Mouse (Mus musculus): Measurements from ENCODE around the gene Adat1. TPM values are rescaled to one million over a fixed set of nuclear protein-coding genes. Genes with fewer than 3 reads are reported as not detected.

Adat1 gene
- polyA plus RNA-seq (2016; fragmentation: Nextera tagmentation; extraction: Ambion mirVana) = 9.9 and 11.1 TPM in 2 replicates

- Histone ChIP-seq H3K27me3 (replicated peaks) (no peaks in the 10 kb centered on the region), H3K4me3 (peak within 1 kb of the TSS; percentile 75), H3K4me1 (peaks cover 8% of the 10 kb centered on the region; the same call in 1 of the 2 replicates), H3K9me3 (no peaks in the 10 kb centered on the region), H3K27ac (no peak within 1 kb of the TSS), H3K4me2 (replicated peaks) (peak within 1 kb of the TSS; percentile 75), H3K36me3 (peaks cover 50% of the 10 kb centered on the region), H3K9ac (peak within 1 kb of the TSS; percentile 72)
- 5% methylated on average over 33 of the region's 33 CpGs for WGBS
- ATAC-seq (ENCODE audit: low FRiP score, low read depth) = peak; percentile 95
Observed at GRCm38 (mm10) chr8:111992013-111992702, at the start of gene Adat1. TSS of gene Adat1 (minus strand) at chr8:111992302.

- no peaks in the 10 kb centered on the region for H3K36me3 ChIP-seq
- WGBS = 84% methylated on average over 18 of the region's 18 CpGs
Observed at GRCm38 (mm10) chr8:112037521-112037920, 45.4 kb upstream of the Adat1 start.

DNA sequence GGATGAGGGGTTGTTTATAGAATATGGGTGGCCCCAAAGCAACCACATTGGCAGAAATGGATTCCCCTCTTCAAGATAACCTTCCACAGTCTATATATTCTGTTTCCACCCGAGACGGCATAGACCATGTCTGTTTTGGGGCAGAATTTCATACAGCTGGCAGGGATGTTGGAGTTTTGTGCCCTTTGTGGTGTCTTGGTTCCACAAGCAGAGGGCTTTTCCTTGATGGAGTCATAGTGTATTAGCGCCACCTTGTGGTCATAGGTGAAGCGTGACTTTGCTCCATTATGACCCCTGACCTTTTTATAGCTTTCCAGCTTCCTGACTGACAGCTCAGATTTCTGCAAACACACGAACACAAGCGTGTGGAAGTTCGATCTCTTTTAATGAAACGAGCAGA, 42.5 kb upstream of the Adat1 start:
- Histone ChIP-seq H3K9me3 (no peaks in the 10 kb centered on the region), H3K27ac (no peak overlapping the region), H3K4me2 (replicated peaks) (no peak overlapping the region), H3K4me3 (no peak overlapping the region), H3K36me3 (no peaks in the 10 kb centered on the region), H3K4me1 (no peaks in the 10 kb centered on the region), H3K9ac (no peak overlapping the region), H3K27me3 (replicated peaks) (no peaks in the 10 kb centered on the region)
- 18% methylated on average over 8 of the region's 8 CpGs for WGBS
- 0 out of 2 replicates have a peak, but pooled peaks have one; percentile 21 for ATAC-seq (ENCODE audit: low FRiP score, low read depth)

More at GRCm38 (mm10) chr8:112037521-112037920, 45.4 kb upstream of the Adat1 start:
- Histone ChIP-seq H3K4me2 (replicated peaks) (no peak overlapping the region), H3K4me1 (no peaks in the 10 kb centered on the region), H3K9ac (no peak overlapping the region), H3K27ac (no peak overlapping the region), H3K4me3 (no peak overlapping the region), H3K27me3 (replicated peaks) (no peaks in the 10 kb centered on the region), H3K9me3 (no peaks in the 10 kb centered on the region)
- ATAC-seq (ENCODE audit: low FRiP score, low read depth) = no peak

DNA sequence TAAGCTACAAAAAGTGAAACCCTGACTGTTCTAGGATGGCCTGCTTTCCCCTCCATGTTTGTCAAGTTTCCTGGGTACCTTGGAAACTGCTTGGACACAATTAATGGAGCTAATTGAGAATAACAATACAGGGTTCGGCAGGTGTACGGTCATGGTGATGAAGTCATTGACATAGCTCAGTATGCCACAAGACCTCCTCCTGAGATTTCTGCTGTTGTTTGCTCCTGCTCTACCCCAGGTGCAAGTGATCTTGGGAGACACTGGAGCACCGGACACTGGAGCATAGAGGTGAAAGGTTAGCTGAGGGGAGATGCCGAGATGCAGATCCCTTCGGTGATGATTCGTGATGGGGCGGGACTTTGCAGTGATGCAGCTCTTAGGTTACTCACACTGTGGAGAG, 41.0 kb upstream of the Adat1 start:
- no peak overlapping the region for H3K27ac ChIP-seq
- no peaks in the 10 kb centered on the region for H3K9me3 ChIP-seq
- H3K36me3 ChIP-seq = no peaks in the 10 kb centered on the region
- no peak for ATAC-seq (ENCODE audit: low FRiP score, low read depth)
- H3K27me3 ChIP-seq (replicated peaks) = no peaks in the 10 kb centered on the region
- H3K9ac ChIP-seq = no peak overlapping the region
- H3K4me1 ChIP-seq = no peaks in the 10 kb centered on the region
- WGBS = 53% methylated on average over 7 of the region's 7 CpGs
- no peak overlapping the region for H3K4me3 ChIP-seq
- H3K4me2 ChIP-seq (replicated peaks) = no peak overlapping the region

DNA sequence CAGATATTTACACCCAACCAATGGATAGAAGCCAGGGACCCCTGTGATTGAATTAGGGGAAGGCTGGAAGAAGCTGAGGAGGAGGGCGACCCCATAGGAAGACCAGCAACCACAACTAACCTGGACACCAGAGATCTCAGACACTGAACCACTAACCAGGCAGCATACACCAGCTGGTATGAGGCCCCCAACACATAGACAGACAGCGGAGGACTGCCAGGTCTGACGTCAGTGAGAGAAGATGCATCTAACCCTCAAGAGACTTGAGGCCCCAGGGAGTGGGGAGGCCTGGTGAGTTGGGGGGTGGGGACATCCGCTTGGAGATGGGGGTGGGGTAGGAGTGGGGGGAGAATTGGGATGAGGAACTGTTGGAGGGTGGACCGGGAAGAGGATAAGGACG, 38.6 kb upstream of the Adat1 start:
- Histone ChIP-seq H3K4me3 (no peak overlapping the region), H3K4me2 (replicated peaks) (no peak overlapping the region), H3K4me1 (no peaks in the 10 kb centered on the region), H3K9ac (no peak overlapping the region), H3K27ac (no peak overlapping the region), H3K27me3 (replicated peaks) (no peaks in the 10 kb centered on the region), H3K36me3 (no peaks in the 10 kb centered on the region), H3K9me3 (no peaks in the 10 kb centered on the region)
- no peak for ATAC-seq (ENCODE audit: low FRiP score, low read depth)
- WGBS = 70% methylated on average over 6 of the region's 6 CpGs

DNA sequence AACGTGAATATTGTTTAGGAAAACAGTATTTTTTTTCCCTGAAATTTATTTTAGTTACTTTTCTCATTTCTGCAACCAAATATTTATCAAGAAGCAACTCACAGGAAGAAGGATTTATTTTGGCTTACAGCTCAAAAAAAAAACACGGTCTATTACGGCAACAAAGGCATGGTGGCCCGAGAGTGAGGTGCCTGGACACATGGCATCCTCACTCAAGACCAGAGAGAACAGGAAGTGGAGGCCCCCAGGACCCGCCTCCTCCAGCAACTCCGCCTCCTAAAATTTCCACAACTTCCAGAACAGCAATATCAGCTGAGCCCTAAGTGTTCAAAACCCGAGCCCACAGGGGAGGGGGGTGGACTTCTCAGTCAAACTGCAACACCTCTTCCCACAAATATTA, 37.4 kb upstream of the Adat1 start:
- H3K9ac ChIP-seq = no peak overlapping the region
- no peak overlapping the region for H3K27ac ChIP-seq
- WGBS = 84% methylated on average over 7 of the region's 7 CpGs
- H3K4me3 ChIP-seq = no peak overlapping the region
- H3K4me1 ChIP-seq = no peaks in the 10 kb centered on the region
- no peak overlapping the region for H3K4me2 ChIP-seq (replicated peaks)
- H3K36me3 ChIP-seq = no peaks in the 10 kb centered on the region
- H3K9me3 ChIP-seq = no peaks in the 10 kb centered on the region
- no peak for ATAC-seq (ENCODE audit: low FRiP score, low read depth)
- no peaks in the 10 kb centered on the region for H3K27me3 ChIP-seq (replicated peaks)

DNA sequence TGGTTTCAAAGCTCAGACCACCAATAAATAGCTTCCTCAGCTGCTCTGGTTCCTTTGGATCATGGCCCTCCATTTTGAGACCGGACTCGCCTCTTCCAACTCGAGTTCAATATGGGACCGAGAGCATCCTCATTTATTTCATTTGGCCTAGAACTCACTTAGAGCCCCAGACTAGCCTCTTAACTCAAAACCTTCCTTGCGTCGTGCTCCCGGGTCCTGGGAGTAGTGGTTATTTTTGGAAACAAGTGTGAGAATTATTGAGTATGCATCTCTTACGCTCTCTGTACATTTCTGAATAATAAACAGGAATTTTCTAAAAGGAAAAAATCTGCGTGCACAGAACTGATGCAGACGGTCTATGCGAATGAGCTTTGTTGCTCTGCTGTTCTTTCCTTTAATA, 22.8 kb upstream of the Adat1 start, which contains the start of gene Gm6793:
TSS of gene Gm6793 (minus strand) at position 101 of the 400 bp plus-strand sequence.
- Histone ChIP-seq H3K36me3 (peaks cover 31% of the 10 kb centered on the region), H3K9ac (no peak within 1 kb of the TSS), H3K27ac (no peak within 1 kb of the TSS), H3K9me3 (no peaks in the 10 kb centered on the region), H3K4me1 (peaks cover 18% of the 10 kb centered on the region), H3K4me3 (no peak within 1 kb of the TSS), H3K4me2 (replicated peaks) (no peak within 1 kb of the TSS), H3K27me3 (replicated peaks) (no peaks in the 10 kb centered on the region)
- no peak for ATAC-seq (ENCODE audit: low FRiP score, low read depth)
- WGBS = 94% methylated on average over 11 of the region's 11 CpGs

DNA sequence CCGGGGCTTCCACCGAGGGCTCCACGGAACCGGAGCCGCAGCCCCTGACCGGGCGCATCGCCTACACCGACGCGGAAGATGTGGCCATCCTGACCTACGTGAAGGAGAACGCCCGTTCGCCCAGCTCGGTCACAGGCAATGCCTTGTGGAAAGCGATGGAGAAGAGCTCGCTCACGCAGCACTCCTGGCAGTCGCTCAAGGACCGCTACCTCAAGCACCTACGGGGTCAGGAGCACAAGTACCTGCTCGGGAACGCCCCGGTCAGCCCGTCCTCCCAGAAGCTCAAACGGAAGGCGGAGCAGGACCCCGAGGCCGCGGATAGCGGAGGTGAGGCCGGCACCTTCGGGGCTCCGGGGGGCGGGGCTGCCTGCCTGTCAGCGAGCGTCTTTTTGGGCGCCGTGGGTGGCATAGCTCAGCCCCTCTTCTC, 19.7 kb upstream of the Adat1 start:
- Histone ChIP-seq H3K9ac (peak overlapping the region; percentile 86), H3K4me1 (peaks cover 22% of the 10 kb centered on the region), H3K27me3 (replicated peaks) (no peaks in the 10 kb centered on the region), H3K4me3 (peak overlapping the region; percentile 79), H3K36me3 (peaks cover 7% of the 10 kb centered on the region; the same call in 1 of the 2 replicates), H3K9me3 (no peaks in the 10 kb centered on the region), H3K27ac (0 out of 2 replicates have a peak overlapping the region, but pooled peaks have one; percentile 47), H3K4me2 (replicated peaks) (peak overlapping the region; percentile 91)
- ATAC-seq (ENCODE audit: low FRiP score, low read depth) = peak; percentile 61
- WGBS = under 1% methylated on average over 40 of the region's 40 CpGs

GRCm38 (mm10) chr8:112010997-112011815, 19.1 kb upstream of the Adat1 start, which contains the start of the genes Kars and Terf2ip:
TSS of gene Kars (minus strand) at chr8:112011323.
TSS of gene Terf2ip (plus strand) at chr8:112011398.
- H3K27ac ChIP-seq = peak within 1 kb of the TSS; percentile 47
- WGBS = under 1% methylated on average over 61 of the region's 61 CpGs
- peak; percentile 94 for ATAC-seq (ENCODE audit: low FRiP score, low read depth)

DNA sequence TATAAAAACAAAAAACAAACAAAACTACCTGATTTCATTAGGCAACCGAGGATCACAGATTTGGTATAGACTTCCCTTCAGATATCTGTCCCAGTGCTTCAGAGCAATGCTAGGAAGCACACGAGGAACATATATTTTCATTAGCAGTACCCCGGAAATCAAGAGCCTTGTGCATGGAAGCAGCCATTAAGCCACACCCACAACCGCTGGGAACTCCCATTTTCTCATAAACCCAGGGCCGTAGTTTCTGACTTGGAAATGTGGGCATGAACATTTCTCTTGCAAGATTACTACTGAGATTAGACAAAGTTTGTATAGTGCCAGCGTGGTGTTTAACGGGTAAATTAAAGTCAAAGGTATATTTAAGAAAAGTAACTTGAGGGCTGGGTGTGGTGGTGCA, 17.5 kb upstream of the Adat1 start:
- Histone ChIP-seq H3K27me3 (replicated peaks) (no peaks in the 10 kb centered on the region), H3K4me1 (peaks cover 22% of the 10 kb centered on the region), H3K4me3 (no peak overlapping the region), H3K27ac (no peak overlapping the region), H3K4me2 (replicated peaks) (no peak overlapping the region), H3K9ac (no peak overlapping the region), H3K36me3 (peaks cover 25% of the 10 kb centered on the region), H3K9me3 (no peaks in the 10 kb centered on the region)
- 95% methylated on average over 7 of the region's 7 CpGs for WGBS
- ATAC-seq (ENCODE audit: low FRiP score, low read depth) = no peak

More at GRCm38 (mm10) chr8:112010997-112011815, 19.1 kb upstream of the Adat1 start, which contains the start of the genes Kars and Terf2ip:
- Histone ChIP-seq H3K36me3 (peaks cover 10% of the 10 kb centered on the region; the same call in 1 of the 2 replicates), H3K4me2 (replicated peaks) (peak within 1 kb of the TSS; percentile 91), H3K9ac (peak within 1 kb of the TSS; percentile 86), H3K27me3 (replicated peaks) (no peaks in the 10 kb centered on the region), H3K4me3 (peak within 1 kb of the TSS; percentile 79), H3K4me1 (peaks cover 22% of the 10 kb centered on the region), H3K9me3 (no peaks in the 10 kb centered on the region)

GRCm38 (mm10) chr8:112007669-112008068, 15.6 kb upstream of the Adat1 start:
- Histone ChIP-seq H3K9me3 (no peaks in the 10 kb centered on the region), H3K27ac (no peak overlapping the region), H3K4me3 (no peak overlapping the region), H3K27me3 (replicated peaks) (no peaks in the 10 kb centered on the region), H3K36me3 (peaks cover 41% of the 10 kb centered on the region), H3K4me1 (peaks cover 15% of the 10 kb centered on the region), H3K9ac (no peak overlapping the region), H3K4me2 (replicated peaks) (no peak overlapping the region)
- ATAC-seq (ENCODE audit: low FRiP score, low read depth) = no peak
- WGBS = 95% methylated on average over 2 of the region's 2 CpGs

GRCm38 (mm10) chr8:112005601-112006000, 13.5 kb upstream of the Adat1 start:
- Histone ChIP-seq H3K4me1 (peaks cover 10% of the 10 kb centered on the region), H3K9me3 (no peaks in the 10 kb centered on the region), H3K9ac (no peak overlapping the region), H3K27me3 (replicated peaks) (no peaks in the 10 kb centered on the region), H3K27ac (no peak overlapping the region), H3K4me2 (replicated peaks) (no peak overlapping the region), H3K4me3 (no peak overlapping the region), H3K36me3 (peaks cover 61% of the 10 kb centered on the region)
- ATAC-seq (ENCODE audit: low FRiP score, low read depth) = no peak
- 92% methylated on average over 6 of the region's 6 CpGs for WGBS
